Mouse (Mus musculus): ENCODE measurements around the gene Srp68. TPM values are rescaled to one million over a fixed set of nuclear protein-coding genes. Genes with fewer than 3 reads are reported as not detected.

Gene Srp68
- polyA plus RNA-seq, 1 experiment from 2014 or later: 89.5 TPM

GRCm38 (mm10) chr11:116259461-116259860 lies 14.6 kb downstream of the Srp68 start:
- H3K4me1 ChIP-seq: no peaks in the 10 kb centered on the region; the same call in 1 of the 2 replicates
- no peak overlapping the region for H3K4me2 ChIP-seq
- 78% methylated on average over 8 of the region's 8 CpGs for WGBS
- no peak overlapping the region for H3K27ac ChIP-seq
- no peak overlapping the region for H3K4me3 ChIP-seq (replicated peaks)
- H3K9ac ChIP-seq: no peak overlapping the region
- H3K27me3 ChIP-seq (replicated peaks): no peaks in the 10 kb centered on the region
- no peak for ATAC-seq (ENCODE audit: insufficient read depth, low FRiP score, low read depth)
- peaks cover 71% of the 10 kb centered on the region for H3K36me3 ChIP-seq
- H3K9me3 ChIP-seq: no peaks in the 10 kb centered on the region

- Histone ChIP-seq H3K4me3 (replicated peaks) (no peak overlapping the region), H3K4me2 (no peak overlapping the region), H3K9ac (no peak overlapping the region), H3K9me3 (no peaks in the 10 kb centered on the region), H3K27me3 (replicated peaks) (no peaks in the 10 kb centered on the region), H3K36me3 (peaks cover 67% of the 10 kb centered on the region), H3K4me1 (no peaks in the 10 kb centered on the region; the same call in 1 of the 2 replicates), H3K27ac (peak overlapping the region; percentile 49)
- ATAC-seq (ENCODE audit: insufficient read depth, low FRiP score, low read depth): no peak
- WGBS: 77% methylated on average over 9 of the region's 9 CpGs
Measured at GRCm38 (mm10) chr11:116255982-116256675, 17.9 kb downstream of the Srp68 start.

- no peak overlapping the region for H3K4me3 ChIP-seq (replicated peaks)
- 78% methylated on average over 22 of the region's 22 CpGs for WGBS
- H3K4me2 ChIP-seq: no peak overlapping the region
- H3K27ac ChIP-seq: peak overlapping the region; percentile 71
- H3K4me1 ChIP-seq: no peaks in the 10 kb centered on the region; the same call in 1 of the 2 replicates
- no peaks in the 10 kb centered on the region for H3K27me3 ChIP-seq (replicated peaks)
- H3K36me3 ChIP-seq: peaks cover 68% of the 10 kb centered on the region
- no peak overlapping the region for H3K9ac ChIP-seq
- no peak for ATAC-seq (ENCODE audit: insufficient read depth, low FRiP score, low read depth)
- no peaks in the 10 kb centered on the region for H3K9me3 ChIP-seq
Measured at GRCm38 (mm10) chr11:116255090-116255981, 18.7 kb downstream of the Srp68 start.

- H3K27me3 ChIP-seq (replicated peaks): no peaks in the 10 kb centered on the region
- WGBS: 65% methylated on average over 9 of the region's 9 CpGs
- peak overlapping the region; percentile 71; the same call in 1 of the 2 replicates for H3K27ac ChIP-seq
- ATAC-seq (ENCODE audit: insufficient read depth, low FRiP score, low read depth): no peak
- peaks cover 68% of the 10 kb centered on the region for H3K36me3 ChIP-seq
- H3K9ac ChIP-seq: no peak overlapping the region
- H3K4me1 ChIP-seq: no peaks in the 10 kb centered on the region; the same call in 1 of the 2 replicates
- H3K9me3 ChIP-seq: no peaks in the 10 kb centered on the region
- no peak overlapping the region for H3K4me3 ChIP-seq (replicated peaks)
- H3K4me2 ChIP-seq: no peak overlapping the region
Measured at GRCm38 (mm10) chr11:116254627-116255026, 19.4 kb downstream of the Srp68 start.

GRCm38 (mm10) chr11:116253076-116253600 lies 20.9 kb downstream of the Srp68 start:
- 84% methylated on average over 3 of the region's 3 CpGs for WGBS
- H3K27ac ChIP-seq: no peak overlapping the region
- no peak overlapping the region for H3K4me2 ChIP-seq

GRCm38 (mm10) chr11:116250898-116251297 lies 23.1 kb downstream of the Srp68 start:
- H3K4me2 ChIP-seq: no peak overlapping the region
- no peaks in the 10 kb centered on the region for H3K27me3 ChIP-seq (replicated peaks)
- peaks cover 79% of the 10 kb centered on the region for H3K36me3 ChIP-seq

More at GRCm38 (mm10) chr11:116253076-116253600, 20.9 kb downstream of the Srp68 start:
- no peak for ATAC-seq (ENCODE audit: insufficient read depth, low FRiP score, low read depth)
- H3K27me3 ChIP-seq (replicated peaks): no peaks in the 10 kb centered on the region
- no peaks in the 10 kb centered on the region for H3K9me3 ChIP-seq
- H3K4me1 ChIP-seq: no peaks in the 10 kb centered on the region; the same call in 1 of the 2 replicates
- no peak overlapping the region for H3K4me3 ChIP-seq (replicated peaks)
- peaks cover 70% of the 10 kb centered on the region for H3K36me3 ChIP-seq
- no peak overlapping the region for H3K9ac ChIP-seq

GRCm38 (mm10) chr11:116247502-116248222 lies 26.4 kb downstream of the Srp68 start:
- Histone ChIP-seq H3K27me3 (replicated peaks) (no peaks in the 10 kb centered on the region), H3K36me3 (peaks cover 75% of the 10 kb centered on the region), H3K4me1 (no peaks in the 10 kb centered on the region), H3K4me2 (no peak overlapping the region), H3K27ac (no peak overlapping the region), H3K4me3 (replicated peaks) (no peak overlapping the region), H3K9me3 (no peaks in the 10 kb centered on the region), H3K9ac (no peak overlapping the region)
- 76% methylated on average over 14 of the region's 14 CpGs for WGBS
- ATAC-seq (ENCODE audit: insufficient read depth, low FRiP score, low read depth): no peak

More at GRCm38 (mm10) chr11:116250898-116251297, 23.1 kb downstream of the Srp68 start:
- Histone ChIP-seq H3K4me1 (no peaks in the 10 kb centered on the region), H3K9me3 (no peaks in the 10 kb centered on the region), H3K9ac (no peak overlapping the region), H3K27ac (no peak overlapping the region), H3K4me3 (replicated peaks) (no peak overlapping the region)
- WGBS: 88% methylated on average over 8 of the region's 8 CpGs
- ATAC-seq (ENCODE audit: insufficient read depth, low FRiP score, low read depth): no peak

- whole genome bisulfite sequencing: 67% methylated on average over 6 of the region's 6 CpGs
- Histone ChIP-seq H3K4me1 (no peaks in the 10 kb centered on the region), H3K4me3 (replicated peaks) (no peak overlapping the region), H3K27ac (no peak overlapping the region), H3K9ac (no peak overlapping the region), H3K36me3 (peaks cover 58% of the 10 kb centered on the region), H3K9me3 (no peaks in the 10 kb centered on the region), H3K27me3 (replicated peaks) (no peaks in the 10 kb centered on the region), H3K4me2 (no peak overlapping the region)
- no peak for ATAC-seq (ENCODE audit: insufficient read depth, low FRiP score, low read depth)
Measured at GRCm38 (mm10) chr11:116245616-116246015, 28.4 kb downstream of the Srp68 start.

GRCm38 (mm10) chr11:116244580-116244979 lies 29.4 kb downstream of the Srp68 start:
- Histone ChIP-seq H3K9ac (no peak overlapping the region), H3K4me1 (no peaks in the 10 kb centered on the region; the same call in 1 of the 2 replicates), H3K4me3 (replicated peaks) (no peak overlapping the region), H3K36me3 (peaks cover 49% of the 10 kb centered on the region), H3K27me3 (replicated peaks) (no peaks in the 10 kb centered on the region), H3K4me2 (no peak overlapping the region), H3K27ac (no peak overlapping the region), H3K9me3 (no peaks in the 10 kb centered on the region)
- no peak for ATAC-seq (ENCODE audit: insufficient read depth, low FRiP score, low read depth)
- WGBS: 71% methylated on average over 8 of the region's 8 CpGs

- 44% methylated on average over 12 of the region's 12 CpGs for WGBS
- Histone ChIP-seq H3K4me1 (no peaks in the 10 kb centered on the region; the same call in 1 of the 2 replicates), H3K36me3 (peaks cover 29% of the 10 kb centered on the region), H3K9ac (no peak overlapping the region), H3K4me2 (no peak overlapping the region), H3K27me3 (replicated peaks) (no peaks in the 10 kb centered on the region), H3K4me3 (replicated peaks) (no peak overlapping the region), H3K27ac (no peak overlapping the region), H3K9me3 (no peaks in the 10 kb centered on the region)
- no peak for ATAC-seq (ENCODE audit: insufficient read depth, low FRiP score, low read depth)
Measured at GRCm38 (mm10) chr11:116241744-116242235, 32.2 kb downstream of the Srp68 start.

GRCm38 (mm10) chr11:116239797-116240196 lies 34.2 kb downstream of the Srp68 start:
- H3K27ac ChIP-seq: no peak overlapping the region
- WGBS: 46% methylated on average over 7 of the region's 7 CpGs
- no peak overlapping the region for H3K4me2 ChIP-seq
- no peaks in the 10 kb centered on the region; the same call in 1 of the 2 replicates for H3K4me1 ChIP-seq
- no peak overlapping the region for H3K4me3 ChIP-seq (replicated peaks)
- H3K36me3 ChIP-seq: 0 out of 2 replicates have a peak, but pooled peaks cover 10% of the 10 kb centered on the region
- ATAC-seq (ENCODE audit: insufficient read depth, low FRiP score, low read depth): no peak
- H3K9ac ChIP-seq: no peak overlapping the region
- H3K27me3 ChIP-seq (replicated peaks): no peaks in the 10 kb centered on the region
- H3K9me3 ChIP-seq: no peaks in the 10 kb centered on the region
